In the genomic region with DNA sequence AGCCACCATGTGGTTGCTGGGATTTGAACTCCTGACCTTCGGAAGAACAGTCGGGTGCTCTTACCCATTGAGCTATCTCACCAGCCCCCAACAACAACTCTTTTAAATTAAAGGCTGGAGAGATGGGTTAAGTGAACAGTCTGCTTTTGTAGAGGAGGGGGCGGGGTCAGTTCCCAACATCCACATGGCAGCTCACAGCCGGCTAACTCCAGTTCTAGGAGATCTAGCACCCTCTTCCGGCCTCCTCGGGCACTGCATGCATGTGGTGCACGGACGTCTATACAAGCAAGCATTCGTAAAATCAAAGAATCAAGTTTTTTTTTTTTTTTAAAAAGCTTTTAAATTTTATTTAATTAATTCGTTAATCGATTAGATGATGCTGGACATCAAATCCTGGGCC, we compare ENCODE assay signal across 9 mouse cellular contexts. TPM values are rescaled to one million over a fixed set of nuclear protein-coding genes. Genes with fewer than 3 reads are reported as not detected.
A peak's percentile ranks its signal among the peaks of the same experiment; 100 is the strongest.
DNase-seq lines count a peak whose midpoint lies in the region; ATAC-seq and TF ChIP-seq lines count a peak whose summit lies in the region.
"Had no signal": no experiment of that assay in that cellular context is flagged by ENCODE, and none has a peak within 500 bp of the region (broad histone marks: within the 10 kb centered on the region; RNA-seq: fewer than 3 reads in every experiment).

No protein-coding gene starts in this region.

- no peak for TF ChIP-seq POLR2A in cortical plate, adult 2 months (IDR thresholded peaks at IDR 0.05; ENCODE audit: extremely low read depth, insufficient read depth, low read length)

- ATAC-seq in hindbrain, embryonic 11.5 days (ENCODE audit: low FRiP score): no peak
- no peak for ATAC-seq in hindbrain, embryonic 12.5 days (ENCODE audit: low FRiP score)

- DNase-seq in hindbrain, embryonic 11.5 days (ENCODE audit: low spot score): peak; percentile 76
- DNase-seq in WW6 (ENCODE audit: low read depth, low spot score): peak; percentile 80
- DNase-seq in heart, postnatal 10 days: peak; percentile 80 to 88
- DNase-seq in left cerebral cortex, postnatal 4 days: peak; percentile 83
- peak; percentile 82 for DNase-seq in ovary, postnatal 14 days (ENCODE audit: low spot score)
- DNase-seq in thymus, postnatal 14 days: peak; percentile 87

- peaks cover 37% of the 10 kb centered on the region for H3K27me3 ChIP-seq in hindbrain, embryonic 11.5 days (ENCODE audit: control insufficient read depth, insufficient read depth, low read length)
- peaks cover 46% of the 10 kb centered on the region for H3K27me3 ChIP-seq in hindbrain, embryonic 12.5 days

- H3K36me3 ChIP-seq in hindbrain, embryonic 11.5 days (ENCODE audit: control insufficient read depth, insufficient read depth, low read length): no peaks in the 10 kb centered on the region
- H3K36me3 ChIP-seq in hindbrain, embryonic 12.5 days: no peaks in the 10 kb centered on the region

- H3K9ac ChIP-seq in hindbrain, embryonic 11.5 days (ENCODE audit: low read depth, low read length): no peak overlapping the region
- H3K9ac ChIP-seq in hindbrain, embryonic 12.5 days: no peak overlapping the region

- no peak overlapping the region for H3K27ac ChIP-seq in hindbrain, embryonic 11.5 days (ENCODE audit: low read depth, low read length)
- H3K27ac ChIP-seq in hindbrain, embryonic 12.5 days: no peak overlapping the region
- no peak overlapping the region for H3K27ac ChIP-seq in cortical plate, adult 2 months (ENCODE audit: insufficient read depth, low read length)

- intact Hi-C loops in heart, postnatal 10 days (cut with DNase I): loop anchor here (1.0 kb wide), 1 partner anchor 26 kb away; no protein-coding TSS in a partner anchor
- intact Hi-C loops in left cerebral cortex, postnatal 4 days (cut with DNase I): no loop called here

- no peak overlapping the region for H3K4me3 ChIP-seq in hindbrain, embryonic 11.5 days (ENCODE audit: low read depth, low read length)
- no peak overlapping the region for H3K4me3 ChIP-seq in hindbrain, embryonic 12.5 days
- no peak overlapping the region for H3K4me3 ChIP-seq in cortical plate, adult 2 months (ENCODE audit: insufficient read depth, low read length)

- no peak overlapping the region for H3K4me2 ChIP-seq in hindbrain, embryonic 11.5 days (replicated peaks; ENCODE audit: low read depth, low read length)
- H3K4me2 ChIP-seq in hindbrain, embryonic 12.5 days (replicated peaks): no peak overlapping the region

- TF ChIP-seq CTCF in cortical plate, adult 2 months (IDR thresholded peaks at IDR 0.05; ENCODE audit: extremely low read depth, insufficient read depth, low read length): peak; percentile 48

- H3K4me1 ChIP-seq in hindbrain, embryonic 11.5 days (replicated peaks; ENCODE audit: control insufficient read depth, insufficient read depth, low read length): no peaks in the 10 kb centered on the region
- peaks cover 15% of the 10 kb centered on the region for H3K4me1 ChIP-seq in hindbrain, embryonic 12.5 days
- no peaks in the 10 kb centered on the region for H3K4me1 ChIP-seq in cortical plate, adult 2 months (ENCODE audit: control insufficient read depth, insufficient read depth, low read length)

- no peaks in the 10 kb centered on the region for H3K9me3 ChIP-seq in hindbrain, embryonic 11.5 days (ENCODE audit: control insufficient read depth, low read length)
- no peaks in the 10 kb centered on the region for H3K9me3 ChIP-seq in hindbrain, embryonic 12.5 days (replicated peaks)

- WGBS in hindbrain, embryonic 11.5 days: 25% methylated on average over 11 of the region's 11 CpGs
- WGBS in hindbrain, embryonic 12.5 days: 25% methylated on average over 11 of the region's 11 CpGs

RNA-seq across cellular contexts. Expression of a gene that starts 2.9 kb away (rescaled TPM):
- polyA plus RNA-seq in hindbrain, embryonic 11.5 days (2014; fragmentation: Nextera tagmentation; extraction: Ambion mirVana): 1.3 and 2.1 TPM in 2 replicates
- 3.3 TPM in 2 replicates for polyA plus RNA-seq in hindbrain, embryonic 12.5 days (2016; fragmentation: Nextera tagmentation; extraction: Ambion mirVana)
- polyA plus RNA-seq in cortical plate, adult 2 months (2012; rRNA removed): 0.15 TPM in 1 of 2 replicates, not detected in the other
- total RNA-seq in heart, postnatal 10 days (2021): not detected
- total RNA-seq in left cerebral cortex, postnatal 4 days (2021): not detected
- total RNA-seq: neutrophil, adult 5-6 weeks had no signal

RNA-seq across cellular contexts. Expression of a gene that starts 32.3 kb away (rescaled TPM):
- 0.14 and 0.71 TPM in 2 replicates for polyA plus RNA-seq in hindbrain, embryonic 11.5 days (2014; fragmentation: Nextera tagmentation; extraction: Ambion mirVana)
- 0.63 and 0.72 TPM in 2 replicates for polyA plus RNA-seq in hindbrain, embryonic 12.5 days (2016; fragmentation: Nextera tagmentation; extraction: Ambion mirVana)
- polyA plus RNA-seq in cortical plate, adult 2 months (2012; rRNA removed): 0.72 and 1.1 TPM in 2 replicates
- under 1 TPM; 0.43 to 0.50 TPM for total RNA-seq in heart, postnatal 10 days (2021)
- total RNA-seq in left cerebral cortex, postnatal 4 days (2021): not detected
- total RNA-seq: neutrophil, adult 5-6 weeks had no signal

RNA-seq across cellular contexts. Expression of a gene that starts 43.1 kb away (rescaled TPM):
- 175 and 187 TPM in 2 replicates for polyA plus RNA-seq in hindbrain, embryonic 11.5 days (2014; fragmentation: Nextera tagmentation; extraction: Ambion mirVana)
- 321 and 332 TPM in 2 replicates for polyA plus RNA-seq in hindbrain, embryonic 12.5 days (2016; fragmentation: Nextera tagmentation; extraction: Ambion mirVana)
- 130 TPM in 2 replicates for polyA plus RNA-seq in cortical plate, adult 2 months (2012; rRNA removed)
- total RNA-seq in heart, postnatal 10 days (2021): 100 to 1,000 TPM; 192 to 197 TPM
- total RNA-seq in left cerebral cortex, postnatal 4 days (2021): 100 to 1,000 TPM; 177 to 178 TPM

RNA-seq across cellular contexts. Expression of a gene that starts 45.0 kb away (rescaled TPM):
- polyA plus RNA-seq in hindbrain, embryonic 11.5 days (2014; fragmentation: Nextera tagmentation; extraction: Ambion mirVana): 942 and 1,091 TPM in 2 replicates
- polyA plus RNA-seq in hindbrain, embryonic 12.5 days (2016; fragmentation: Nextera tagmentation; extraction: Ambion mirVana): 1,001 and 1,276 TPM in 2 replicates
- 12.0 and 12.6 TPM in 2 replicates for polyA plus RNA-seq in cortical plate, adult 2 months (2012; rRNA removed)
- 10 to 100 TPM; 47.2 to 48.0 TPM for total RNA-seq in heart, postnatal 10 days (2021)
- total RNA-seq in left cerebral cortex, postnatal 4 days (2021): 10 to 100 TPM; 47.3 to 47.8 TPM
